Mouse (Mus musculus): ENCODE results near the gene Col2a1. TPM values are rescaled to one million over a fixed set of nuclear protein-coding genes. Genes with fewer than 3 reads are reported as not detected.

Gene Col2a1
- total and polyA plus RNA-seq, 2 experiments from 2014 or later: 0.18 to 0.38 TPM

DNA sequence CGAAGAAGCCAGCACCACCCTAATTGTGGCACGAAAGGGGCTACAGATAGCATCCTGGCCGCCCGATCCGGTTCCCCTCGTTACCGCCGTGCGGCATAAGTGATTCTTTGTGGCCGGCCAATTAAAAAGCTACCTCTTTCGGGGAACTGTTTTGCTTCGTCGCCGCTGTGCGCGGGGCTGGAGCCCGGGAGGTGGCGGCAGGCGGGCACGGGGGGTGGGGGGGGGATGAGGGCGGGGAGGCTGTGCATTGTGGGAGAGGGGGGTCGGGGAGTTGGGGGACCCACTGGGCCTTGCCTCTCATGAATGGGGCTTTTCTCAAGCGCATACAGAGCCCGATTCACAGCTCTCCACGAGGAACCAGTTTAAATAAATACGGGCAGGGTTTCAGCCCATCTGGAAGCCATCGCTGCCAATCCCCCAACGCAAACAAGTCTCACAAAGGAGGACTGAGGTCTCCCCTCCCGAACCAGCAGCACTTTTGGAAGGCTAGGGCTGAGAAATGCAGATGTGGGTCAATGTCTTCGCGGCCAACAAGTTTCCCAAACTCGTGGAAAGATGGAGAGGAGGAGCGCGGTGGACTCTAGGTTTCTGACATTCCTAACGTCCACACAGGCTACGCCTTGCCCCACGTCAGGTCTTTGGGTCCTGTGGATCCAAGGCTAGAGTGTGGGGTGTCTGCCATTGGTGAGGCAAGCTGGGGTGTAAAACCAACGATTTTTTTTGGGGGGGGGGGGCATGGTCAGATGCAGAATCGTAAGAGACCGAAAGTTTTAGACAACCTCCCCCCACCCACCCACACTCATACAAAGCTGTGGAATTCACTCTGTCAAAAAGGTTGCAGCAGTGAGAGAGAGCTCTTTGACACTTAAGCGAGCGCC lies 2.1 kb downstream of the Col2a1 start:
- under 1% methylated on average over 41 of the region's 42 CpGs for WGBS
- Histone ChIP-seq H3K27me3 (ENCODE audit: control insufficient read depth, insufficient read depth, low read length) (peaks cover 97% of the 10 kb centered on the region), H3K9me3 (replicated peaks; ENCODE audit: control insufficient read depth, low read length) (no peaks in the 10 kb centered on the region), H3K9ac (replicated peaks; ENCODE audit: low read depth, low read length) (peak overlapping the region; percentile 4; the same call in 1 of the 2 replicates), H3K27ac (ENCODE audit: low read depth) (no peak overlapping the region), H3K4me1 (ENCODE audit: control insufficient read depth, insufficient read depth) (peaks cover 22% of the 10 kb centered on the region), H3K4me3 (ENCODE audit: low read depth, low read length) (peak overlapping the region; percentile 47), H3K36me3 (replicated peaks; ENCODE audit: control insufficient read depth, insufficient read depth, low read length) (no peaks in the 10 kb centered on the region), H3K4me2 (ENCODE audit: low read depth, low read length) (peak overlapping the region; percentile 68)
- no peak for DNase-seq (ENCODE audit: low spot score)
- no peak for ATAC-seq (ENCODE audit: insufficient read depth, low read depth)
- TF ChIP-seq EP300 (IDR thresholded peaks at IDR 0.05; ENCODE audit: low read depth): no peak
- TF ChIP-seq CTCF (IDR thresholded peaks at IDR 0.05; ENCODE audit: low read depth): no peak

- DNase-seq (ENCODE audit: low spot score) (no peak), ATAC-seq (ENCODE audit: insufficient read depth, low read depth) (no peak)
- Histone ChIP-seq H3K4me3 (ENCODE audit: low read depth, low read length) (peak overlapping the region; percentile 47), H3K36me3 (replicated peaks; ENCODE audit: control insufficient read depth, insufficient read depth, low read length) (no peaks in the 10 kb centered on the region), H3K27ac (ENCODE audit: low read depth) (no peak overlapping the region), H3K27me3 (ENCODE audit: control insufficient read depth, insufficient read depth, low read length) (peaks cover 88% of the 10 kb centered on the region), H3K9ac (replicated peaks; ENCODE audit: low read depth, low read length) (peak overlapping the region; percentile 4; the same call in 1 of the 2 replicates), H3K4me1 (ENCODE audit: control insufficient read depth, insufficient read depth) (peaks cover 22% of the 10 kb centered on the region), H3K4me2 (ENCODE audit: low read depth, low read length) (peak overlapping the region; percentile 68), H3K9me3 (replicated peaks; ENCODE audit: control insufficient read depth, low read length) (no peaks in the 10 kb centered on the region)
- TF ChIP-seq CTCF (IDR thresholded peaks at IDR 0.05; ENCODE audit: low read depth) (peak; percentile 18; the same call in 1 of the 2 replicates), EP300 (IDR thresholded peaks at IDR 0.05; ENCODE audit: low read depth) (no peak)
- 1% methylated on average over 37 of the region's 37 CpGs for WGBS
These were observed 3.0 kb downstream of the Col2a1 start for GRCm38 (mm10) chr15:98001321-98002112.

DNA sequence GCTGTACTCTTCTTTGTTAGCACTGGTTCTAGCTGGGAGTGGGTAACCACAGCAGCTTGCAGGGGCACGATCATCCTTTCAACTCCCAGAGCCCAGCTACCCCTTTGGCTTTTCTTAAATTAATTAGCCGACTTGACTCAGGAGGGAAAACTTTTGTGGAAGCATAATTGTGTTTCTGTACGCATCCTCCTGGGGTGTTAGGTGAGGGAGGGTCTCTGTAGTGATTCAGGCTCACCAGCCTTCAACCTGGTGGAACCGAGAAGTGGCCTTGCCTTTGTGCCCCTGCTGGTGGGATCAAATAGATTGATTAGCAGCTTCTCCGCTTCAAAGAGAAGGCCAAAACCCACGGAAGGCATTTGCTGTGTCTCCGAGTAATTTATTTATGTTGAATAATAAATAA lies 4.5 kb downstream of the Col2a1 start:
- H3K4me2 ChIP-seq (ENCODE audit: low read depth, low read length): no peak overlapping the region
- 38% methylated on average over 7 of the region's 7 CpGs for WGBS

GRCm38 (mm10) chr15:97999546-97999945 lies 4.9 kb downstream of the Col2a1 start:
- Histone ChIP-seq H3K4me3 (ENCODE audit: low read depth, low read length) (no peak overlapping the region), H3K4me2 (ENCODE audit: low read depth, low read length) (no peak overlapping the region), H3K27ac (ENCODE audit: low read depth) (no peak overlapping the region), H3K4me1 (ENCODE audit: control insufficient read depth, insufficient read depth) (peaks cover 21% of the 10 kb centered on the region), H3K36me3 (replicated peaks; ENCODE audit: control insufficient read depth, insufficient read depth, low read length) (no peaks in the 10 kb centered on the region), H3K9me3 (replicated peaks; ENCODE audit: control insufficient read depth, low read length) (no peaks in the 10 kb centered on the region), H3K9ac (replicated peaks; ENCODE audit: low read depth, low read length) (no peak overlapping the region), H3K27me3 (ENCODE audit: control insufficient read depth, insufficient read depth, low read length) (peaks cover 69% of the 10 kb centered on the region)
- no peak for DNase-seq (ENCODE audit: low spot score)
- TF ChIP-seq CTCF (IDR thresholded peaks at IDR 0.05; ENCODE audit: low read depth): no peak
- TF ChIP-seq EP300 (IDR thresholded peaks at IDR 0.05; ENCODE audit: low read depth): no peak
- 36% methylated on average over 13 of the region's 13 CpGs for WGBS
- no peak for ATAC-seq (ENCODE audit: insufficient read depth, low read depth)

More for the DNA sequence above, 4.5 kb downstream of the Col2a1 start:
- TF ChIP-seq EP300 (IDR thresholded peaks at IDR 0.05; ENCODE audit: low read depth) (no peak), CTCF (IDR thresholded peaks at IDR 0.05; ENCODE audit: low read depth) (no peak)
- no peak overlapping the region for H3K27ac ChIP-seq (ENCODE audit: low read depth)
- H3K4me3 ChIP-seq (ENCODE audit: low read depth, low read length): no peak overlapping the region
- DNase-seq (ENCODE audit: low spot score) (no peak), ATAC-seq (ENCODE audit: insufficient read depth, low read depth) (no peak)
- H3K9ac ChIP-seq (replicated peaks; ENCODE audit: low read depth, low read length): no peak overlapping the region
- peaks cover 22% of the 10 kb centered on the region for H3K4me1 ChIP-seq (ENCODE audit: control insufficient read depth, insufficient read depth)
- no peaks in the 10 kb centered on the region for H3K9me3 ChIP-seq (replicated peaks; ENCODE audit: control insufficient read depth, low read length)
- H3K36me3 ChIP-seq (replicated peaks; ENCODE audit: control insufficient read depth, insufficient read depth, low read length): no peaks in the 10 kb centered on the region
- peaks cover 73% of the 10 kb centered on the region for H3K27me3 ChIP-seq (ENCODE audit: control insufficient read depth, insufficient read depth, low read length)

GRCm38 (mm10) chr15:97996716-97997256 lies 7.7 kb downstream of the Col2a1 start:
- DNase-seq (ENCODE audit: low spot score) (no peak), ATAC-seq (ENCODE audit: insufficient read depth, low read depth) (no peak)
- WGBS: 69% methylated on average over 13 of the region's 13 CpGs
- Histone ChIP-seq H3K9ac (replicated peaks; ENCODE audit: low read depth, low read length) (no peak overlapping the region), H3K36me3 (replicated peaks; ENCODE audit: control insufficient read depth, insufficient read depth, low read length) (no peaks in the 10 kb centered on the region), H3K27me3 (ENCODE audit: control insufficient read depth, insufficient read depth, low read length) (peaks cover 41% of the 10 kb centered on the region), H3K4me3 (ENCODE audit: low read depth, low read length) (no peak overlapping the region), H3K4me1 (ENCODE audit: control insufficient read depth, insufficient read depth) (peaks cover 6% of the 10 kb centered on the region), H3K9me3 (replicated peaks; ENCODE audit: control insufficient read depth, low read length) (no peaks in the 10 kb centered on the region), H3K4me2 (ENCODE audit: low read depth, low read length) (no peak overlapping the region), H3K27ac (ENCODE audit: low read depth) (no peak overlapping the region)
- no peak for TF ChIP-seq CTCF (IDR thresholded peaks at IDR 0.05; ENCODE audit: low read depth)
- TF ChIP-seq EP300 (IDR thresholded peaks at IDR 0.05; ENCODE audit: low read depth): no peak

All from heart, postnatal 0 days (tissue).